Mouse (Mus musculus): ENCODE measurements around the gene Rab8b. TPM values are rescaled to one million over a fixed set of nuclear protein-coding genes. Genes with fewer than 3 reads are reported as not detected.
"Not testable (repeated sequence)": the region's sequence is repeated elsewhere in the genome, so short reads cannot be mapped to it uniquely, and the experiment has no call there.

Rab8b gene
- total RNA-seq, 2 experiments from 2014 or later: 46.1 to 47.1 TPM

DNA sequence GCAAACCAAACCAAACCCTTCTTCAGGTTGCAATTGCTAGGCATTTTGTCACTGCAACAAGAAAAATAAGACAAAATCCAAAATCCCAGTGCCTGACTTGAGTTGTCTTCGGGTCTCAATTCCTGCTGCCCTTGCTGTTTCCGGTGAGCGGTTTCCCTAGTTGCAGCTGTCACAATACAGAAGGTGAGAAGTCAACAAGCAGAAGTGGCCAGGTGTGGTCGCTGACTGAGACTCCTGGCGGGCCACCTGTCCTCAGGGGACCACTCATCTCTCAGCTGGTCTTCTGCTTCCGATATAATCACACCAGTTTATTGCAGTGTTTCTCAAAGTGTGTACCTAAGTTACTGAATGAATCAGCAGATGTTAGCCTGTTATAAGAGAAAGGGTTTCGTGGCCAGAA is 10.9 kb upstream of the Rab8b start:
- no peak for DNase-seq (ENCODE audit: low spot score in 2 of 2)
- H3K4me3 ChIP-seq: no peak overlapping the region
- H3K27ac ChIP-seq: no peak overlapping the region
- TF ChIP-seq CTCF (conservative IDR thresholded peaks at IDR 0.05): no peak

DNA sequence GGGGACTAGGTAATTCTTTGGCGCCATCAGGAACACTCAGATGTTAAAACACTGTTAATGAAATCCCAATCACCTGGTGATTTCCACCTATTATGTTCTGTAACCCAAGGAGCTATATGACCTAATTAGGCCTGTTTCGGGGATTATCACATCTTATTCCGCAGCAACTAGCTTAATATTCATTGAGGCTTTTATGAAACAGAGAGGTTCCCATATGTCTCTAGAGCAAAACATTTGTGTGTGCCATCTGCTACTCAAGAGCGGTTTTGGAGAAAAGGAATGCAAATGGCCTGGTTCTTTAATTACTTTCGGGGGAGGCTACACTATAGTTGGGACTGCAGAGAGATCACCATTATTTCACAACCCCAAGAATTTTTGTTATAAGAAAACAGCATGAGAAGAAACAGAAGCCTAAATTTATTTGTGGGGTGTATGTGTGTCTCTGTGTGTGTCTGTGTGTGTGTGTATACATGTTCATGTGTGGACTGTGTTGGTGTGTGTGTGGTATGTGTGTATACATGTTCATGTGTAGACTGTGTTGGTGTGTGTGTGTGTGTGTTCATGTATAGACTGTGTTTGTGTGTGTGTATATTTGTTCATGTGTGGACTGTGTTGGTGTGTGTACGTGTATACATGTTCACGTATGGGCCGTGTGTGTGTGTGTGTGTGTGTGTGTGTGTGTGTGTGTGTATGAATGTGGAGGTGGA is 8.4 kb upstream of the Rab8b start:
- no peak for TF ChIP-seq CTCF (conservative IDR thresholded peaks at IDR 0.05)
- H3K27ac ChIP-seq: peak overlapping the region; percentile 46; the same call in 1 of the 2 replicates
- DNase-seq (ENCODE audit: low spot score in 2 of 2): peak; percentile 67 to 76

GRCm38 (mm10) chr9:66925853-66926252 is 6.4 kb upstream of the Rab8b start:
- DNase-seq (ENCODE audit: low spot score in 2 of 2): no peak
- TF ChIP-seq CTCF (conservative IDR thresholded peaks at IDR 0.05): no peak
- Histone ChIP-seq H3K4me3 (no peak overlapping the region), H3K27ac (no peak overlapping the region)

More for the DNA sequence above, 8.4 kb upstream of the Rab8b start:
- H3K4me3 ChIP-seq: no peak overlapping the region

GRCm38 (mm10) chr9:66922076-66922475 is 2.6 kb upstream of the Rab8b start:
- no peak for DNase-seq (ENCODE audit: low spot score in 2 of 2)
- peak; percentile 49 for TF ChIP-seq CTCF (conservative IDR thresholded peaks at IDR 0.05)
- H3K27ac ChIP-seq: no peak overlapping the region
- H3K4me3 ChIP-seq: no peak overlapping the region

DNA sequence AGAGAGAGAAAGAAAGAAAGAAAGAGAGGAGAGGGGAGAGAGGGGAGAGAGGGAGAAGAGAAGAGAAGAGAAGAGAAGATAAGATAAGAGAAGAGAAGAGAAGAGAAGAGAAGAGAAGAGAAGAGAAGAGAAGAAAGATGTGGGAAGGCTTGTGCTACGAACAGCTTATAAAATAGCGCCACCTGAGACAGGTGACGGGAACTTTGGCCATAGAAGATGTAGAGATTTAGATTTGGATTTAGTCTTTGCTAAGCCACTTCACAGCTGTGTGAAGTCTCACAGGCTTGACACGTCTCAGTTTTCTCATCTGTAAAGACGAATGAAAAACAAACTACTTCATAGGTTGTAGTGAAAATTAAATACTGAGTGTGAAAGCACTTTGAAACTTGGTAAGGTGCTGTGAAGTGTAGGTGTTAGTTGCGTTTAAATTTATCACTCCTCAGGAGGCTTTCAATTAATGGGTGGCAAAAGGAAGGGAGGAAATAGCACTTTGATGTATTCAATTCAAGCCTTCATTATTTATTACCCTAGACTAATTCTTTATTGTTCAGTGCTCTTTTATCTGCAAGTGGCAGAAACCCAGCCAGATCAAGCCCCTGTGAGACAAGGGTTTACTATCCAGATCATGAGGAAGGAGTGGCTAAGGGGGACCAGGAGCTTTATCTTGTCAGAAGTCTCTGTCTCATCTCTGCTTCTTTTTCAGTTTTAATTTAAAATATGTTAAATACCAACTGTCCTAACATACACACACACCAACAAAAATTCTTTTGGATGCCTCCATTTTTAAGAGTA is 1.2 kb upstream of the Rab8b start:
- Histone ChIP-seq H3K27ac (no peak overlapping the region), H3K4me3 (no peak overlapping the region)
- no peak for DNase-seq (ENCODE audit: low spot score in 2 of 2)
- no peak; the same call in 1 of the 2 replicates for TF ChIP-seq CTCF (conservative IDR thresholded peaks at IDR 0.05)

GRCm38 (mm10) chr9:66919981-66920380 is 494 bp upstream of the Rab8b start:
- H3K4me3 ChIP-seq: peak overlapping the region; percentile 86
- no peak for DNase-seq (ENCODE audit: low spot score in 2 of 2)
- no peak for TF ChIP-seq CTCF (conservative IDR thresholded peaks at IDR 0.05)
- peak overlapping the region; percentile 72 for H3K27ac ChIP-seq

DNA sequence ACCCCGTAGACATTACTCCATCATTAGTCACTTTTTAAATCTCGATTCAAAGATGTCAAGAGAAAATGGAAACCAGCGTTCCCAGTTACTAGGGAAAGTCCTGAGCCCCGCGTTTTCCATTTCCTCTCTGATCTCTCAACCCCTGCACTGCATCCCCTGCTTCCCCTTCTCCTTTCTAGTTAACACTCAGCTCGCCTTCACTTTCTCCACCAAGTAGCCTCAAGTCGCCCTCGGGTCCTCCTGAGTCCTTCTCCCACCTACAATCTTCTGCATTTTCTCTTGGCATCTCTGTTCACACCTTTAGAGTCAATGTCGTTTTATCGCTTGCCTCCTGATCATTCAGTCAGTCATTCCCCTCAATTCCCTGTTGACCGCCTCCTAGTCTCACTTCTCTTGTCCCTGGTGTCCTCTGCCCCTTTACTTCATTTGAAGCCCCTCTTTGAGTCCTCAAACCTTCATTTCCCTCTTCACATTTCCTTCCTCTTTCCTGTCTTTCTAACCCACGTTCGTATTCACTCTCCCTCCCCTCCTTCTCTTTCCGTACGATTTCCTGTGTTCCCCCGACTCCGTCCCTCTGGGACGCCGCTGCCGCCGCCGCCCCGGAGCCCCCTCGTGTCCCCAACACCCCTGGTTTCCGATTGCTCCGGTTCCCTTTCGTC is 686 bp downstream of the Rab8b start:
- DNase-seq (ENCODE audit: low spot score in 2 of 2): no peak
- Histone ChIP-seq H3K4me3 (peak overlapping the region; percentile 86), H3K27ac (peak overlapping the region; percentile 93)
- TF ChIP-seq CTCF (conservative IDR thresholded peaks at IDR 0.05): no peak

- 0 out of 2 replicates have a peak, but pooled peaks have one; percentile 14 for TF ChIP-seq CTCF (conservative IDR thresholded peaks at IDR 0.05)
- DNase-seq (ENCODE audit: low spot score in 2 of 2): no peak
- no peak overlapping the region for H3K27ac ChIP-seq
- peak overlapping the region; percentile 86; the same call in 1 of the 2 replicates for H3K4me3 ChIP-seq
Measured at GRCm38 (mm10) chr9:66917892-66918255, 1.6 kb downstream of the Rab8b start.

DNA sequence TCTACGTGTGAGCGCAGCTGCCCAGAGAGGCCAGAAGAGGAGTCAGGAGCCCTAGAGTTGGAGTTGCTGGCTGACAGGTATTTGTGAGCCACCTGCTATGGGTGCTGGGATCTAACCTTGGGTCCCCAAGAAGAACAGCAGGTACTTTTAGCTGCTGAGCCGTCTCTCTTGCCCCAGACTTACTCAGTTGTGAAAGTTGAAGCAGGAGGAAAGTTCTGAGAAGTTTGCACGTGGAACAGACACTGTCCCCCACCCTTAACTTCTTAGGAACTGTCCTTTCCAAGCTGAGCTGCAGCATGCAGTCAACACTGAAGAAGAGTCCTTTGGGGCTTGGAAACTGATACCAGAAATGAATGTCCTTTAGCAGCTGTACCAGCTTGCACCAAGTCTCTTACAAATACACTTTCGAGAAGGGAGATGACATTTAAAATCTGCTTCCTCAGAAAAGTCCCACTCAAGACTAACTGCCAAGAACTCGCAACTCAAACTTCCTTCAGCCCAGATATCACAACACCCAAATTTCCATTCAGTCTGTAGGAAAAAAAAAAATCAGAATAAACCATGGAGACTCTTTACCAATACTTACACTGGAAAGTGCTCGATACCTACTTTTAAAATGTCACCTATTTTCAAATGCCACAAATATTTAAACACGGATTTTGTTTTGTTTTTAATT is 2.1 kb downstream of the Rab8b start:
- no peak overlapping the region for H3K27ac ChIP-seq
- DNase-seq (ENCODE audit: low spot score in 2 of 2): no peak
- H3K4me3 ChIP-seq: no peak overlapping the region
- no peak for TF ChIP-seq CTCF (conservative IDR thresholded peaks at IDR 0.05)

GRCm38 (mm10) chr9:66915869-66916785 is 3.4 kb downstream of the Rab8b start:
- Histone ChIP-seq H3K27ac (no peak overlapping the region), H3K4me3 (no peak overlapping the region)
- no peak for TF ChIP-seq CTCF (conservative IDR thresholded peaks at IDR 0.05)
- DNase-seq (ENCODE audit: low spot score in 2 of 2): no peak

DNA sequence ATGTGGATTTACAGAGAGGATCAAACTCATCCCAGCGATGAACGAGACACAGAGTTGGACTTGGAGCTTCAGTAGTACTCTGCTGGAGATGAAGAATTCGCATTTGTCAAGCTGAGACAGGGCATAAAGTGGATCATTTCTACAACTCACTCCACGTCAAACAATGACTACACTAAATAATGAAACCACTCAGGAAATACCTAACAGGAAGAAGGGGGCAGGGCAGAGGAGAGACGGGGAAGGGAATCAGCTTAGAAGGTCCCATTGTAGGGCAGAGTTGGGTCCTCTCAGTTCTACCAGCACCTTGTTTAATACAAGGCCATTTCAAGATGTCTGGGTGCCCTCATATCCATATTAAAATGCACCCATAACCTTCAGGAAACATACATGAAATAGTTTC is 4.1 kb downstream of the Rab8b start:
- no peak overlapping the region for H3K4me3 ChIP-seq
- no peak overlapping the region for H3K27ac ChIP-seq
- TF ChIP-seq CTCF (conservative IDR thresholded peaks at IDR 0.05): no peak
- DNase-seq (ENCODE audit: low spot score in 2 of 2): no peak

- peak overlapping the region; percentile 33; the same call in 1 of the 2 replicates for H3K27ac ChIP-seq
- no peak overlapping the region for H3K4me3 ChIP-seq
- DNase-seq (ENCODE audit: low spot score in 2 of 2): no peak
- no peak for TF ChIP-seq CTCF (conservative IDR thresholded peaks at IDR 0.05)
Measured at GRCm38 (mm10) chr9:66914540-66914939, 4.9 kb downstream of the Rab8b start.

- not testable (repeated sequence) for H3K4me3 ChIP-seq; DNase-seq (ENCODE audit: low spot score in 2 of 2)
- H3K27ac ChIP-seq: peak overlapping the region; percentile 84
Measured at GRCm38 (mm10) chr9:66913254-66913934, 6.1 kb downstream of the Rab8b start.
